ENCODE assay signal across 12 mouse cellular contexts in genomic region chr13:36149175-36149939, GRCm38 (mm10). TPM values are rescaled to one million over a fixed set of nuclear protein-coding genes. Genes with fewer than 3 reads are reported as not detected.
A peak's percentile ranks its signal among the peaks of the same experiment; 100 is the strongest.
DNase-seq lines count a peak whose midpoint lies in the region; ATAC-seq and TF ChIP-seq lines count a peak whose summit lies in the region.
"Had no signal": no experiment of that assay in that cellular context is flagged by ENCODE, and none has a peak within 500 bp of the region (broad histone marks: within the 10 kb centered on the region; RNA-seq: fewer than 3 reads in every experiment).

No protein-coding gene starts in this region.

- H3K4me3 ChIP-seq in forebrain, postnatal 0 days (ENCODE audit: low read depth, low read length), result no peak overlapping the region
- H3K4me3 ChIP-seq in forebrain, embryonic 10.5 days, result no peak overlapping the region
- no peak overlapping the region for H3K4me3 ChIP-seq in neural tube, embryonic 15.5 days (replicated peaks)
- no peak overlapping the region for H3K4me3 ChIP-seq in liver, embryonic 16.5 days (ENCODE audit: low read depth, low read length)
- H3K4me3 ChIP-seq: erythroblast, embryonic 14.5 days; limb, embryonic 12.5 days had no signal

- no peaks in the 10 kb centered on the region for H3K36me3 ChIP-seq in forebrain, postnatal 0 days (ENCODE audit: insufficient read depth)
- H3K36me3 ChIP-seq in forebrain, embryonic 10.5 days (replicated peaks), result no peaks in the 10 kb centered on the region
- H3K36me3 ChIP-seq in neural tube, embryonic 15.5 days, result no peaks in the 10 kb centered on the region
- H3K36me3 ChIP-seq in liver, embryonic 16.5 days (ENCODE audit: control insufficient read depth, insufficient read depth), result no peaks in the 10 kb centered on the region
- H3K36me3 ChIP-seq: limb, embryonic 12.5 days had no signal

- no peak overlapping the region for H3K9ac ChIP-seq in forebrain, postnatal 0 days
- no peak overlapping the region for H3K9ac ChIP-seq in neural tube, embryonic 15.5 days (replicated peaks)
- no peak overlapping the region for H3K9ac ChIP-seq in liver, embryonic 16.5 days (ENCODE audit: low read depth, low read length)
- H3K9ac ChIP-seq: limb, embryonic 12.5 days had no signal

- TF ChIP-seq CTCF in forebrain, postnatal 0 days (IDR thresholded peaks at IDR 0.05; ENCODE audit: low read depth), result no peak

- no peaks in the 10 kb centered on the region for H3K27me3 ChIP-seq in forebrain, postnatal 0 days (ENCODE audit: insufficient read depth, low read length)
- no peaks in the 10 kb centered on the region for H3K27me3 ChIP-seq in forebrain, embryonic 10.5 days (ENCODE audit: poor library complexity, severe bottlenecking)
- no peaks in the 10 kb centered on the region for H3K27me3 ChIP-seq in neural tube, embryonic 15.5 days (replicated peaks)
- no peaks in the 10 kb centered on the region for H3K27me3 ChIP-seq in liver, embryonic 16.5 days (ENCODE audit: control insufficient read depth, insufficient read depth, low read depth, low read length)
- H3K27me3 ChIP-seq: limb, embryonic 12.5 days had no signal

- peak; percentile 19 for DNase-seq in forebrain, postnatal 0 days
- no peak for DNase-seq in forebrain, embryonic 10.5 days (ENCODE audit: extremely low spot score, low spot score)
- DNase-seq in neural tube, embryonic 10.5 days (ENCODE audit: extremely low spot score, low spot score), result no peak
- DNase-seq in yolk sac, embryonic 10.5 days (ENCODE audit: low spot score), result peak; percentile 50
- no peak for DNase-seq in urinary bladder, adult 2 months (ENCODE audit: low spot score)
- no peak for DNase-seq in kidney, adult 18-20 months
- DNase-seq: kidney, adult 11 months; spleen, adult 18-20 months had no signal

- H3K4me2 ChIP-seq in forebrain, postnatal 0 days (ENCODE audit: low read depth), result no peak overlapping the region
- no peak overlapping the region for H3K4me2 ChIP-seq in neural tube, embryonic 15.5 days
- H3K4me2 ChIP-seq in liver, embryonic 16.5 days (ENCODE audit: low read depth, low read length), result no peak overlapping the region
- H3K4me2 ChIP-seq: limb, embryonic 12.5 days had no signal

- H3K9me3 ChIP-seq in forebrain, postnatal 0 days (ENCODE audit: low read length), result no peaks in the 10 kb centered on the region
- no peaks in the 10 kb centered on the region for H3K9me3 ChIP-seq in forebrain, embryonic 10.5 days
- no peaks in the 10 kb centered on the region for H3K9me3 ChIP-seq in neural tube, embryonic 15.5 days (replicated peaks)
- no peaks in the 10 kb centered on the region for H3K9me3 ChIP-seq in liver, embryonic 16.5 days (replicated peaks; ENCODE audit: control insufficient read depth, low read length)
- H3K9me3 ChIP-seq: limb, embryonic 12.5 days had no signal

- H3K27ac ChIP-seq in forebrain, postnatal 0 days (ENCODE audit: low read depth, low read length), result no peak overlapping the region
- H3K27ac ChIP-seq in forebrain, embryonic 10.5 days, result no peak overlapping the region
- H3K27ac ChIP-seq in neural tube, embryonic 15.5 days (replicated peaks), result no peak overlapping the region
- H3K27ac ChIP-seq in liver, embryonic 16.5 days (ENCODE audit: low read length), result peak overlapping the region; percentile 25; the same call in 1 of the 2 replicates
- H3K27ac ChIP-seq: limb, embryonic 12.5 days had no signal

- 47% methylated on average over 6 of the region's 6 CpGs for WGBS in forebrain, postnatal 0 days
- 49% methylated on average over 6 of the region's 6 CpGs for WGBS in forebrain, embryonic 10.5 days
- 44% methylated on average over 6 of the region's 6 CpGs for WGBS in neural tube, embryonic 15.5 days
- WGBS in liver, embryonic 16.5 days (ENCODE audit: insufficient replicate concordance), result 42% methylated on average over 6 of the region's 6 CpGs

- H3K4me1 ChIP-seq in forebrain, postnatal 0 days (ENCODE audit: insufficient read depth), result 0 out of 2 replicates have a peak, but pooled peaks cover 4% of the 10 kb centered on the region
- H3K4me1 ChIP-seq in forebrain, embryonic 10.5 days, result peaks cover 39% of the 10 kb centered on the region
- H3K4me1 ChIP-seq in neural tube, embryonic 15.5 days, result peaks cover 6% of the 10 kb centered on the region; the same call in 1 of the 2 replicates
- H3K4me1 ChIP-seq in liver, embryonic 16.5 days (ENCODE audit: control insufficient read depth, low read depth, low read length), result peaks cover 3% of the 10 kb centered on the region

- ATAC-seq in forebrain, postnatal 0 days, result no peak; the same call in 1 of the 2 replicates
- 0 out of 2 replicates have a peak, but pooled peaks have one; percentile 55 for ATAC-seq in neural tube, embryonic 15.5 days (ENCODE audit: low FRiP score)
- peak; percentile 58; the same call in 1 of the 2 replicates for ATAC-seq in liver, embryonic 16.5 days (ENCODE audit: low read depth)

RNA-seq across cellular contexts. Expression of gene Lyrm4, which starts 32.0 kb away (rescaled TPM):
- total RNA-seq in forebrain, postnatal 0 days (2014; rRNA removed), result 16.7 and 19.5 TPM in 2 replicates
- 58.0 and 66.7 TPM in 2 replicates for polyA plus RNA-seq in forebrain, postnatal 0 days (2015; fragmentation: Nextera tagmentation; extraction: Ambion mirVana)
- polyA plus RNA-seq in forebrain, embryonic 10.5 days (2016; fragmentation: Nextera tagmentation; extraction: Ambion mirVana), result 23.4 and 24.4 TPM in 2 replicates
- 35.7 and 41.8 TPM in 2 replicates for polyA plus RNA-seq in neural tube, embryonic 15.5 days (2015; fragmentation: Nextera tagmentation; extraction: Ambion mirVana)
- 16.9 and 17.1 TPM in 2 replicates for polyA plus RNA-seq in liver, embryonic 16.5 days (2015; fragmentation: Nextera tagmentation; extraction: Ambion mirVana)
- polyA plus RNA-seq in urinary bladder, adult 2 months (2012; rRNA removed), result 6.5 and 7.2 TPM in 2 replicates

RNA-seq across cellular contexts. Expression of gene Fars2, which starts 32.1 kb away (rescaled TPM):
- 29.9 and 33.6 TPM in 2 replicates for total RNA-seq in forebrain, postnatal 0 days (2014; rRNA removed)
- polyA plus RNA-seq in forebrain, postnatal 0 days (2015; fragmentation: Nextera tagmentation; extraction: Ambion mirVana), result 35.5 and 39.4 TPM in 2 replicates
- 24.1 and 26.5 TPM in 2 replicates for polyA plus RNA-seq in forebrain, embryonic 10.5 days (2016; fragmentation: Nextera tagmentation; extraction: Ambion mirVana)
- polyA plus RNA-seq in neural tube, embryonic 15.5 days (2015; fragmentation: Nextera tagmentation; extraction: Ambion mirVana), result 24.6 and 33.3 TPM in 2 replicates
- polyA plus RNA-seq in liver, embryonic 16.5 days (2015; fragmentation: Nextera tagmentation; extraction: Ambion mirVana), result 26.0 and 26.8 TPM in 2 replicates
- 32.8 and 34.8 TPM in 2 replicates for polyA plus RNA-seq in urinary bladder, adult 2 months (2012; rRNA removed)

Comparison
In these comparisons a context has a peak if more than half of its experiments do, and no peak if none do; other contexts are left out.
1. DNase-seq: peak in forebrain, postnatal 0 days (single experiment) and yolk sac, embryonic 10.5 days (single experiment); none in forebrain, embryonic 10.5 days (single experiment), neural tube, embryonic 10.5 days (single experiment), urinary bladder, adult 2 months (single experiment) and kidney, adult 18-20 months (single experiment).